Mouse (Mus musculus) adrenal gland, postnatal 4 days (tissue): ENCODE measurements around the gene Tnfrsf1b. TPM values are rescaled to one million over a fixed set of nuclear protein-coding genes. Genes with fewer than 3 reads are reported as not detected.

Experiments used
- DNase-seq, 2 experiments: peaks; one replicate each; pipeline ENCODE4 v3.0.0; 2021 to 2022; ENCODE audit warnings: low spot score in 2 of 2, mixed read lengths in 2 of 2
- long read RNA-seq, 2 experiments: library from polyadenylated mRNA; stranded (forward); transcript quantifications; one replicate each; pipeline ENCODE4 v2.0.0; 2021
- total RNA-seq, 2 experiments: library from RNA; stranded (reverse); gene quantifications; 2 replicates each; pipeline ENCODE4 v1.2.3; 2021

The Tnfrsf1b gene
- total RNA-seq, result 1 to 10 TPM; 7.8 to 9.1 TPM
- long read RNA-seq, experiment 1, partial matches to known transcripts, result 0 of 9 reads
- long read RNA-seq, experiment 1, other reads (novel, unspliced or antisense), result 5 of 9 reads
- long read RNA-seq, experiment 2, partial matches to known transcripts, result 1 of 5 reads
- long read RNA-seq, experiment 2, other reads (novel, unspliced or antisense), result 3 of 5 reads

GRCm38 (mm10) chr4:145246173-145247011 is at the start of gene Tnfrsf1b:
Gene Tnfrsf1b (minus strand): TSS chr4:145246870.
- DNase-seq, result peak in 1 of 2 experiments; percentile 43

GRCm38 (mm10) chr4:145295589-145296300 is 49.1 kb upstream of the Tnfrsf1b start:
- DNase-seq, result peak in 1 of 2 experiments; percentile 40

- no peak for DNase-seq
Observed at GRCm38 (mm10) chr4:145294588-145294987, 47.9 kb upstream of the Tnfrsf1b start.

- DNase-seq, result peak in 1 of 2 experiments; percentile 31
Observed at GRCm38 (mm10) chr4:145286369-145287120, 39.9 kb upstream of the Tnfrsf1b start.

DNA sequence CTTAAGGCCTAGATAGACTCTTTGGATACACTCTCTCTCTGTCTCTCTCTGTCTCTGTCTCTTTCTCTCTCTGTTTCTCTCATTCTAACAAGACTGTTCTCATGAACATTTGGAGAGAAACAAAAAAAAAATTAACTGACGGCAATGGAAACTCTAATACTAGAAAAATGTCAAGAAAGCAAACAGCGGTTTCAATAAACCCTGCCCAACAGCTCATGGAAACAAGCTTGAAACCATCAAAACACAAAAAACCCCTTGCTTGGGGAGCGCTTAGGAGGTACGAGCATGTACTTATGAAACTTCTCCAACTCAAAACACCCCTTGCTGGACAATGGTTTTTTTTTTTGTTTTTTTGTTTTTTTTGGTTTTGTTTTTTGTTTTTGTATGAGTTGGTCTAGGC is 38.0 kb upstream of the Tnfrsf1b start:
- DNase-seq, result no peak

- DNase-seq, result no peak
Observed at GRCm38 (mm10) chr4:145283441-145283840, 36.8 kb upstream of the Tnfrsf1b start.

DNA sequence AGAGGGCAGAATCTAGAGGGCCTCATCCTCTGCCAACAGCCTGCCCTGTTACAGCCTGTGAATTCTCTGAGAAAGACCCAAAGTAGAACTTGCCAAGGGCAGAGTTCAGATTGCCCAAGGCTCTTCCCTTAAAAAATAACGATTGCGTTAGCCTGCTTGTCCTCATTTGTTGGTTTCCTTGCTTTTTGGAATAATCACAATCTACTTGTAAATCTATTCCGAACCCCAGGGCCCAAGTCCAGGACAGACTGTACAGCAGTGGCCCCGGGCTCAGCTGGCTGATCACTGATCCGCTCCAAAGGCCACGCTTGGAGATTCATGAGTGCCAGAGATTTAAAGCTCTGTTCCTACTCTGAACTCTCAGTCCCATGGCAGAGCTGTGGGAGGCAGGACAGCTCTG is 34.3 kb upstream of the Tnfrsf1b start:
- no peak for DNase-seq

GRCm38 (mm10) chr4:145278724-145279370 is 32.2 kb upstream of the Tnfrsf1b start:
- no peak for DNase-seq

DNA sequence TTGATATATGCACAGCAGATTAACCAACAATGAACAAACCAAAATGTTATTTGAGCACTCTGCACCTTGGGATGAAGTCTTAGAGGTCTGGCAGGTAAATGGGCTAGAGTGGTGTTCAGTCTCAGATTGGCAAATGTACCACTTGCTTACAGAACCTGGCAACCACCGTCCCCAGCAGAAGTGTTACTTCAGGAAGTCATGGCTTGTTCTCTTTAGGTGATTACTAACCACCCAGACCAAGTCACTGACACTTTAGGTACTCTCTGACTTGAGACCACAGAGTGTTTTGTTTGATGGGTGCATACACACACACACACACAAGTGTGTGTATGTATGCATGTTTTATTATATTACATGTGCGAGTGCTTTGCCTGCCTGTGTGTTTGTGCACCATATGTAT is 31.6 kb upstream of the Tnfrsf1b start:
- DNase-seq, result no peak

DNA sequence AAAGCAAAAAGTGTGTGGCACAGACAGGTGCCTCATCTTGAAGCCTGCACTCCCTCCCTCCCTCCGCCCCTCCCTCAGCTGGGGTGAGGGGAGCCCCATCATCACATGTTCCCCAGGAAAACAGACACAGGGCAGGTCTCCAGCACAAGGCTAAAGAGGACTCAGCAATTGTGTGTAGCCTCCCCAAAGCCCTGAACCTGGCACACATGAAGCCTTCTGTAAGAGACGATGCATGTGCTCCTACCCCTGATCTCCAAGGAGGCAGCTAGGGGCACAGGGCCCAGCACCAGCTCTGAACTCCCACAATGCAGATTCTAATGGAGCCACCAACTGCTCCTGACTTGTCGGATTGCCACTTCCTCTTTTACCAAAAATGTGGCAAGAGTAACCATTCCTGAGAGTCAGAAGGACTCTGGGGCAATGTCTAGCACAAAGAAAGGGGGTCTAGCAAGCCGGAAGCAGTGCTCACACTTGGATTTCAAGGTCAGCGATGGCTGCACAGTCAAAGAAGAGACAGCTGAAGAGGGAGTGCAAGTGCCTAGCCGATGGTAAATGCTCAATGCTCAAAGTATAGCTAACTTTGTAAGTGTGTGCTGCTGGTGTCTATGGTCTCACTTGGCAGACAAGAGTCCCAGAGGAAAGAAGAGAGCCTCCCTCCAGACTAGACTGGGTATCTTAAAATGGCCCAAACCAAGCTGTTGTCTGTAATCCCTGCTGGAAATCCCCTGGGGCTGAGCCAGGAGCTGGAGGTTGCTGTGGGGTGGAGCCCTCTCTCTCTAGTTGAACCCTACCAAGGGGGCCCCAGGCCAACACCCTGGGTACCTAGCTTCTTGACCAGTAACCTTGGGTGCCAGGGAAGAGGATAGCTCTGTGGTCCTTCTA is 29.9 kb upstream of the Tnfrsf1b start:
- no peak for DNase-seq

GRCm38 (mm10) chr4:145274887-145275286 is 28.2 kb upstream of the Tnfrsf1b start:
- DNase-seq, result no peak

DNA sequence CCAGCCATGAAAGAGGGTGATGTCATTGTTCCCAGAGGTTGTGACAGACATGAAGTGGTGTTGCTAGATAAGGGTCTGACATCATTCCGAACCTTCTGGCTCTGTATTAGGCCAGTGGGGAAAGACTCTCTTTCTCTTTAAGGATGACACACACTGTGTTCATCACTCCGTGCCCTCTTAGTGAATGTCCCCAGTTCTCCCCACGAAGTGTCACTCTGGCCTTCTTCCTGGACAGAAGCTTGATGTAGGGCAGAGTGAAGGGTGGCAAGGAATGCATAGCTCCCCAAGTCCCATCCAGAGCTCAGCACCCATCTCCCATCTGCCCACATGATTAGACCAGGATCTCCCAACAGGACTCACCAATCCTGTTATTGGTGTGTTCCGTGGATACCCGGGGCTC is 27.3 kb upstream of the Tnfrsf1b start:
- no peak for DNase-seq

DNA sequence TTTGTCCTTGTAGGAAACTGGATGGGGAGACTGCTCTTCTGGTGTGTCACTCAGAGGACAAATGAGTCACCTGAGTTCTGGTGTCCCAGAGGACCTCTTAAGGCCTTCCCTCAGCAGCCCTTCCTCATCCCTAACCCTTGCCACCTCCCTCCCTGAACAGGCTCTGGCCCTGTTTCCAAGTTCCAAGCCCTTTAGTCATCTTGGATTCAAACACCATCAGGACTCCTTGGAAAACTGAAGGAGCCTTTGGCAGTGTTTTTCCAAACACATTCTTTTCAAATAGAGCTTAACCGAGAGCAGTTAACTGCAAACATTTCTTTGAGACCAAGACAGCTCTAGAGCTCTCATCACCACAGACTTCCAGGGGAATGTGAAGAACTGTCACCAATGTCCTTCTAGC is 26.1 kb upstream of the Tnfrsf1b start:
- no peak for DNase-seq

DNA sequence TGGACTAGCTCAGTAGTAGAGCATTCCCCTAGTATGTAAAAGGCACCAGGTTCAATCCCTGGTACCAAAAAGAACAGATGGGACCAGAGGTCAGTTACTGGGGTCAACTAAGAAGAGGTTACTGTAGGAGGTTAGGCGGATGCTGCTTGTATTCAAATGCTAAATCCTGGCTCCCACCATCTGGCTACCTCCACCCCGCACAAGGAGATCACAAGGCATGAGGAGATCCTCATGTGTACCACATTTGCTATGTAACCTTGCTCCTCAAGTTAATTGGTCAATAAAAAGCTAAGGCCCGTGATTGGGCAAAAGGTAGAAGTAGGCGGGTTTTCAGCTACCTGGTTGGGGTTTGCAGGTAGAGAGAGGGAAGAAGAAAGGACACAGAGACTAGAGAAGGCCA is 25.0 kb upstream of the Tnfrsf1b start:
- no peak for DNase-seq

GRCm38 (mm10) chr4:145270136-145270535 is 23.5 kb upstream of the Tnfrsf1b start:
- DNase-seq, result no peak

DNA sequence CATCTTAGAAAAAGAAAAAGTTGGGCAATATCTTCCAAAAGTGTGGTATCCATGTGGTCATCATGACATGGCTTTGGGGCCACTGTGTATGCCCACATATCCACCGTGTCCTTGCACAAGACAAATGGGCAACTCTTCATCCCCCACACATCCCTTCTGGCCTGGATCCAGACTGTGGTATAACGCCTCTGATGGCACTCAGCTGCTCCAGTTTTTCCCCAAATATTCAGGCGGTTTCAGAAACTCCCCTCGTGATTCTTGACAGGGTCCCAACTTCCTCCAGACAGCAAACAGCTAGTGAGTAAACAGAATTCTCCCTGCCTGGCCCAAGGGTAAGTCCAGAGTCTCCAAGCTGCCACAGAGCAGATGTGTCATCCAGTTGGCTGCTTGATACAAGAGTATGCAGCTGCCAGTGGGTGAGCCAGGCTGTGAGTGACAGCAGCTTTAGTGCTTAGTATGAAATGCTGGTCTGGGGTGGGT is 21.0 kb upstream of the Tnfrsf1b start:
- DNase-seq, result no peak

- DNase-seq, result no peak
Observed at GRCm38 (mm10) chr4:145266505-145266904, 19.8 kb upstream of the Tnfrsf1b start.

GRCm38 (mm10) chr4:145264761-145265160 is 18.1 kb upstream of the Tnfrsf1b start:
- DNase-seq, result no peak

DNA sequence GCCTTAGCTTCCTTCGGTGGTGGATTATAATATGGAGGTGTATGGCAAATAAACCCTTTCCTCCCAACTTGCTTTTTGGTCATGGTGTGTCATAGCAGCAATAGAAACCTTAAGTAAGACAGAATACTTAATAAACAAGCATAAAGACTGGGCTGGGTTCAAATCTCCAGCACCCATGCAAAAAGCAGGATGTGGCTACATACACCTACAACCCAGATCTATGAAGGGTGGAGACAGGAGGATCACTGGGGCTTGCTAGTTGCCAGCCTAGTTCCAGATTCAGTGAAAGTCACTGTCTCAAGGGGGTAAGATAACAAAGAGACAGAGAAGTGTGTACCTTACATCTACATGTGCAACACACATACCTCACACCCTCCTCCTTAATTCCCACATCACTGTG is 16.9 kb upstream of the Tnfrsf1b start:
- no peak for DNase-seq

GRCm38 (mm10) chr4:145260802-145261201 is 14.1 kb upstream of the Tnfrsf1b start:
- no peak for DNase-seq
